Mouse (Mus musculus) intestine, embryonic 15.5 days (tissue): ENCODE data around the gene Prdx3. TPM values are rescaled to one million over a fixed set of nuclear protein-coding genes. Genes with fewer than 3 reads are reported as not detected.

ENCODE experiments used
- ATAC-seq: fragments of 200-750 bp; cut with Nextera tagmentation; 2 replicates; pipeline ENCODE4 v1.8.0; 2017; ENCODE audit warnings: moderate TSS enrichment, moderate library complexity
- H3K27ac ChIP-seq: fragments of 300-500 bp; sonication (generic); 2 replicates; pipeline ENCODE4 v1.5.1; 2015; ENCODE audit warnings: mild to moderate bottlenecking, inconsistent platforms
- H3K27me3 ChIP-seq: fragments of 300-500 bp; sonication (generic); replicated peaks from 2 replicates; pipeline ENCODE4 v1.6.1; 2015; ENCODE audit warnings: inconsistent platforms
- H3K36me3 ChIP-seq: fragments of 300-500 bp; sonication (generic); 2 replicates; pipeline ENCODE4 v1.6.1; 2015; ENCODE audit warnings: inconsistent platforms
- H3K4me1 ChIP-seq: fragments of 300-500 bp; sonication (generic); replicated peaks from 2 replicates; pipeline ENCODE4 v1.6.1; 2015; ENCODE audit warnings: inconsistent platforms
- H3K4me2 ChIP-seq: fragments of 300-500 bp; sonication (generic); replicated peaks from 2 replicates; pipeline ENCODE4 v1.6.1; 2015; ENCODE audit warnings: mild to moderate bottlenecking, inconsistent platforms
- H3K4me3 ChIP-seq: fragments of 300-500 bp; sonication (generic); replicated peaks from 2 replicates; pipeline ENCODE4 v1.5.1; 2015; ENCODE audit warnings: inconsistent platforms
- H3K9ac ChIP-seq: fragments of 300-500 bp; sonication (generic); 2 replicates; pipeline ENCODE4 v1.6.1; 2015; ENCODE audit warnings: inconsistent platforms
- H3K9me3 ChIP-seq: fragments of 300-500 bp; sonication (generic); 2 replicates; pipeline ENCODE4 v1.6.1; 2016; ENCODE audit warnings: inconsistent platforms
- WGBS: fragments of 180-500 bp; shearing (Covaris S2); methylation state at CpG from one replicate; pipeline ENCODE4 v1.1.7; 2015; 5-methylcytosine and 5-hydroxymethylcytosine counted together
- polyA plus RNA-seq: library from polyadenylated mRNA; unstranded; fragments of >200 nt; fragmentation: Nextera tagmentation; extraction: Ambion mirVana; gene quantifications from 2 replicates; pipeline ENCODE4 v1.2.1, GENCODE M21; 2015

Gene Prdx3
- 150 and 158 TPM in 2 replicates for polyA plus RNA-seq

DNA sequence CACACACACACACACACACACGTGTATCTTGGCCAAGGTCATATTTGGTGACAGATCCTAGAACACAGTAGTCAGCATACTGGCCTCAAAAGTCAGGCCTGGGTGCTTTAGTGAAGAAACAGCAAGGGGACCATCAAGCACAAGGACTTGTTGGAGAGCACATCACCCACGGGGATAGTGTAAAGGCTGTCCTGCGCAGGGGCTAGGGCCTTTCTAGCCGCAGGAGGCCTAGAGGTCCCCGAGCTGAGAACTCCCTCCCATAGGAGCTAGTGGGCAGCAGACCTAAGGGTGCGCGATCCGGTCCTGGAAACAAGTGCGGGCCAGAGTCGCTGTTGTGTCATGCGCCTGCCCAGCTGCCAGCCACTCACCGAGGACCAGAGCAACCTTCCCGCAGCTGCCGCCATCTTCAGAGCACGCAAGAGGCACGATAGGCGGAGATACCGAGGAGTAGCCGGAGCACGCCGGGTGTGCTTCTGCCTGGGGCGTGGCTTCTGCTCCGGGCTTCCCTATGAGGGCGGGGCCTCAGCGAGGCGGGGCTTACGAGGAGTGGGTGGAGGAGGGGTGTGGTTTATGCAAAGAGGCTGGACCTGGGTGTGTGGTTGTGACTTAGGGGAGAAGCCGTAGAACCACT is at the start of gene Prdx3:
Prdx3 (minus strand) TSS at position 493 of the 631 bp plus-strand sequence.
- H3K4me2 ChIP-seq: peak within 1 kb of the TSS; percentile 68
- peak within 1 kb of the TSS; percentile 61 for H3K9ac ChIP-seq
- peak; percentile 99 for ATAC-seq
- peak within 1 kb of the TSS; percentile 62 for H3K4me3 ChIP-seq
- under 1% methylated on average over 28 of the region's 28 CpGs for WGBS
- H3K27ac ChIP-seq: peak within 1 kb of the TSS; percentile 79
- H3K27me3 ChIP-seq: no peaks in the 10 kb centered on the region
- no peaks in the 10 kb centered on the region for H3K4me1 ChIP-seq
- peaks cover 3% of the 10 kb centered on the region; the same call in 1 of the 2 replicates for H3K36me3 ChIP-seq
- no peaks in the 10 kb centered on the region for H3K9me3 ChIP-seq

DNA sequence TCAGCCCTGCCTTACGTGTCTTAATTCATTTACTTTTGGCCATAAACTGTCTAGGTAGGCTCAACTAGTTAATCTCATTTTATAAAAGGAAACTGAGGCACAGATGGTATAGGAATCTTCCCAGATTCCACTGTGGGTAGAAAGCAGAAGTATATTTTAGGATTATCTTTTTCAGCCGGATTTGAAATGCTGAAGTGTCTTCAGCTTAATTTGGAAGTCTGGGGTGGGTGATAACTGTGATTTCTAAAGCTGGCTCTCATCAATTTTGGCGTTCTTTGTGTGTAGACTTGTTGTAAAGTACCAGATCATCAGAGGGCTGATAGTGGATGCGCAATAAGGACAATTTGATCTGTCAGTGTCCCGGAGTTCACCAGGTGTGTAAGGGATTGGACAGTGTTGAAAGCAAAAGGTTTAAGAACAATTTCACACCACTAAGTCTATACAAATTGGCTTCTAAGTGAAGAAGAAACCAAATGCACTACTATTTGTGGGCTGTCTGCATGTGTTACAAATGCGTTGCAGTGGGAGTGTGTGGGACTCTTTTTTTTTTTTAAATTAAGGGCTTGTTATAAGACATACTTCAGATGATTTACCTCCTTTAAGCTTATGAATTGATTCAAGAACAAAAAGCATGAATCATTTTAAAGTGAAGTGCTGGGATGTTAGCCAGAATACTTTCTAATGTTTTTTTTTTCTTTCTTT is 42.7 kb upstream of the Prdx3 start:
- H3K4me1 ChIP-seq: no peaks in the 10 kb centered on the region
- no peaks in the 10 kb centered on the region for H3K36me3 ChIP-seq
- WGBS: 87% methylated on average over 6 of the region's 6 CpGs
- H3K9me3 ChIP-seq: no peaks in the 10 kb centered on the region
- ATAC-seq: no peak
- H3K4me3 ChIP-seq: no peak overlapping the region
- H3K27ac ChIP-seq: no peak overlapping the region
- H3K27me3 ChIP-seq: no peaks in the 10 kb centered on the region
- H3K9ac ChIP-seq: no peak overlapping the region
- H3K4me2 ChIP-seq: no peak overlapping the region

DNA sequence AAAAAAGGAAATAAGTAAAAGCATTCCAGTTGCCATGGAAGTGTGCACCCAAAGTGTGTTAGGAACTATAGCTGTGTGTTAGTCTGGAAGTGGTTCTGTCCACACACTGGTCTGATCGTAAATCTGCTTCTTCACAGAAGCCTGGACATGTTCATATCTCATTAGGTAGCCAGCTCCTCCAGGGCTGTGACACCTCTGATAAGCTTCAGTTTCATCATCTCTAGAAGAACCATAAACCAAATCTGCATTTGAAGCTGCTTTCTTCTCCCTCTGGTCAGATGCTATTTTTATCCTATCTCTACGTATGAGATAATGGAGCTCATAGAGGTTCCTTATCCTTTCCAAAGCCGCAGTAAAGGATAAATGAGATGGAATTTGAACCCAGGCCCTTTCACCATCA is 41.5 kb upstream of the Prdx3 start:
- ATAC-seq: 0 out of 2 replicates have a peak, but pooled peaks have one; percentile 41
- Histone ChIP-seq H3K27ac (no peak overlapping the region), H3K27me3 (no peaks in the 10 kb centered on the region), H3K4me3 (no peak overlapping the region), H3K4me2 (no peak overlapping the region), H3K4me1 (no peaks in the 10 kb centered on the region), H3K9me3 (no peaks in the 10 kb centered on the region), H3K9ac (no peak overlapping the region), H3K36me3 (no peaks in the 10 kb centered on the region)
- 58% methylated on average over 3 of the region's 3 CpGs for WGBS

DNA sequence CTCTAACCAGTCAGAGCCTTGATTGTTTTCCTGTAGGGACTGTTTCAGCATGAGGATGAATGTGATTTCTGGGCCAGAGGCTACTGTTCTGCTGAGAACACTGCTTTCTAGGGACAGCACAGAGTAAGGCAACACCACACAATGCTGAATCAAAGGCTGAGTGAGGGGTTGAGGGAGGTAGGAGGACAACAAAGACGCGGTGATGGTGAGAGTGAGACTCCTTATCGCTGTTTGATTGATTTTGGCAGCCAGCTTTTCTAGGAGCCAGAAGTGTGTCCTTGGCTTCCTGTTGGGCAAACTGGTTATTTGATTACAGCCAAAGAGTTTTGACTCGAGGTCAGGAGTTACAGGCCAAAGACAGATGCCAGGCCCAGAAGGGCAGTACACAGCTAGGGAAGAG is 40.9 kb upstream of the Prdx3 start:
- no peak overlapping the region for H3K9ac ChIP-seq
- H3K4me3 ChIP-seq: no peak overlapping the region
- no peaks in the 10 kb centered on the region for H3K9me3 ChIP-seq
- no peak overlapping the region for H3K4me2 ChIP-seq
- H3K27ac ChIP-seq: no peak overlapping the region
- ATAC-seq: no peak
- H3K4me1 ChIP-seq: no peaks in the 10 kb centered on the region
- H3K27me3 ChIP-seq: no peaks in the 10 kb centered on the region
- 46% methylated on average over 4 of the region's 4 CpGs for whole genome bisulfite sequencing
- no peaks in the 10 kb centered on the region for H3K36me3 ChIP-seq

DNA sequence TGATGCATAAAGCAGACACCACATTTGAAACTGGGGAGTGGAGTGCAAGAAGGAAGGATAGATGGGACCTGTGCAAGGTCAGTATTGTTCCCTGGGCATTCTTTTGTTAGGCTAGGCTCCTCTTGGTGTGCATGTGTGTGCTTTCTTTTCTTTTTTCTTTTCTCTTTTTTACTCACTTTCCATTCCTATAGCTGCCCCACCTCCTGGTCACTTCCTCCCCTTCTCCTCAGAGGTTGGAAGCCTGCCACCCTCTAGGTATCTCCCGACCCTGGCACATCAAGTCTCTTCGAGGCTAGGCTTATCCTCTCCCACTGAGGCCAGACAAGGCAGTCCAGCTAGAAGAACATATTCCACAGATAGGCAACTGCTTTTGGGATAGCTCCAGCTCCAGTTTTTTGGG is 37.3 kb upstream of the Prdx3 start:
- H3K36me3 ChIP-seq: no peaks in the 10 kb centered on the region
- no peaks in the 10 kb centered on the region for H3K4me1 ChIP-seq
- no peaks in the 10 kb centered on the region for H3K9me3 ChIP-seq
- no peak overlapping the region for H3K4me2 ChIP-seq
- WGBS: 85% methylated on average over 2 of the region's 2 CpGs
- ATAC-seq: no peak
- no peak overlapping the region for H3K9ac ChIP-seq
- H3K27ac ChIP-seq: no peak overlapping the region
- H3K27me3 ChIP-seq: no peaks in the 10 kb centered on the region
- H3K4me3 ChIP-seq: no peak overlapping the region

DNA sequence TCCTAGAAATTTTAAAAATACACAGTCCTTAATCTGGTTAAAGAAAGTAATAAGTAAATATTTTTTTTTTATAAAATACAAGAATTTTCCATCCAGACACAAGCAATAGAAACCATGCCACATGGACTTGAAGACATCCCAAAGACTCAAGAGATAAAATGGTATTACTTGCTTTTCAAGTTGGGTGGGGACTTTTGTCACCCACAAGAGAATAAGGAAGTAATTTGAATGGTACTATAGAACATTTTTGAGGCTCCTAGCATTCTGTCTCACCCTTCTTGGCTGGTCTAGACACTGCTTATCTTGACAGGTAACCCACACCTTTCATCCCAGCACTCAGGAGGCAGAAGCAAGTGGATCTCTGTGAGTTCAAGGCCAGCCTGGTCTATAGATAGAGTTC is 35.9 kb upstream of the Prdx3 start:
- no peak overlapping the region for H3K4me2 ChIP-seq
- no peak overlapping the region for H3K4me3 ChIP-seq
- H3K9me3 ChIP-seq: no peaks in the 10 kb centered on the region
- H3K9ac ChIP-seq: no peak overlapping the region
- no peaks in the 10 kb centered on the region for H3K36me3 ChIP-seq
- H3K27me3 ChIP-seq: no peaks in the 10 kb centered on the region
- no peak overlapping the region for H3K27ac ChIP-seq
- ATAC-seq: no peak
- no peaks in the 10 kb centered on the region for H3K4me1 ChIP-seq

DNA sequence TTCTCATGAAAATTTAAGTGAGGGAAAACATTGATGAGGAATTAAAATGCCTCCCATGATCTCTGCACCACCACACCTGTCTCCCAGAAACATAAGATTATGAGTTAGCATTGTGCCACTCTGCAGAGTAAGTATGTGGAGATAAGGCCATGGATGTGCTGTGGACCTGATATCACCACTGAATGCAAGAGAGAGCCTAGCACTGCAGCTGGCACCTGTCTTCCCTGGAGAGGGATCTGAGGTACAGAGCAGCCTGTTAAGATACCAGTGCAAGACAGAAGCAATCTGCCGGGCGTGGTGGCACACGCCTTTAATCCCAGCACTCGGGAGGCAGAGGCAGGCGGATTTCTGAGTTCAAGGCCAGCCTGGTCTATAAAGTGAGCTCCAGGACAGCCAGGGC is 31.1 kb upstream of the Prdx3 start:
- Histone ChIP-seq H3K36me3 (no peaks in the 10 kb centered on the region), H3K27ac (no peak overlapping the region), H3K4me1 (no peaks in the 10 kb centered on the region), H3K9me3 (no peaks in the 10 kb centered on the region), H3K9ac (no peak overlapping the region), H3K27me3 (no peaks in the 10 kb centered on the region), H3K4me3 (no peak overlapping the region), H3K4me2 (no peak overlapping the region)
- 94% methylated on average over 5 of the region's 5 CpGs for WGBS
- no peak for ATAC-seq

DNA sequence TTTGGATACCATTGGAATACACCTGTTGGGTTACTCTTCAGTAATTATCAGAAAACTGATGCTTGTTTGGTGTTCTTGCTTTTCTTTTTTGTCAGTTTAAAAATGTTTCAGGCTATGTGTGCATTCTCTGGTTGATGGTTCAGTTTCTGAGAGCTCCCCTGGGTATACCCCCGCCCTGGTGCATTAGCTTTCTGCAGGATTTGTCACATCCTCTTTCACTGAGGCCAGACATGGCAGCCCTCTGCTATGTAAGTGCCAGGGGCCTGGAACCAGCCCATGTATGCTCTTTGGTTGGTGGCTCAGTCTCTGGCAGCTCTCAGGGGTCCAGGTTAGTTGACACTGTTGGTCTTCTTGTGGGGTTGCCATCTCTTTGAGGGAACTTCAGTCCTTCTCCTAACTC is 29.6 kb upstream of the Prdx3 start:
- Histone ChIP-seq H3K4me3 (no peak overlapping the region), H3K9me3 (no peaks in the 10 kb centered on the region), H3K4me2 (no peak overlapping the region), H3K27me3 (no peaks in the 10 kb centered on the region), H3K9ac (no peak overlapping the region), H3K36me3 (no peaks in the 10 kb centered on the region), H3K4me1 (no peaks in the 10 kb centered on the region), H3K27ac (no peak overlapping the region)
- 91% methylated on average over 1 of the region's 1 CpGs for WGBS
- ATAC-seq: no peak

DNA sequence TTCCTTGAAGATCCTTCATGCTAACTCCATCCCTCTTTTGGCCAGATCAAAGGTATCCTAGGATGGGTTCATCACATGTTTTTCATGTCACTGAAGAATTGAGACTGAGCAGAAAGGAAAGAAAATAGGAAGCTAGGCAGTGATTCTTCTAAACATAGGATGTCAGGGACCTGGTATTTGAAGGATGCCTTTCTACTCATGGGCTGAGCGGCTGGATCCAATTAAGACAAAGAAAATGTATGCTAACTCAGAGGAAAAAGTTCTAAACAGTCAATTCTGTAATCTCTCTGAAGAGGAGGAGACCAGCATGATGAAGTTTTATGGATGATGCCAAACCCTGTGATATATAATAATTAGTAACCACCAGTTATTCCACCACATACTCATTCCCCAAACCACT is 28.8 kb upstream of the Prdx3 start:
- no peak overlapping the region for H3K27ac ChIP-seq
- H3K9ac ChIP-seq: no peak overlapping the region
- no peaks in the 10 kb centered on the region for H3K4me1 ChIP-seq
- no peak for ATAC-seq
- H3K9me3 ChIP-seq: no peaks in the 10 kb centered on the region
- no peak overlapping the region for H3K4me2 ChIP-seq
- WGBS: 66% methylated on average over 1 of the region's 1 CpGs
- no peak overlapping the region for H3K4me3 ChIP-seq
- no peaks in the 10 kb centered on the region for H3K36me3 ChIP-seq
- H3K27me3 ChIP-seq: no peaks in the 10 kb centered on the region

DNA sequence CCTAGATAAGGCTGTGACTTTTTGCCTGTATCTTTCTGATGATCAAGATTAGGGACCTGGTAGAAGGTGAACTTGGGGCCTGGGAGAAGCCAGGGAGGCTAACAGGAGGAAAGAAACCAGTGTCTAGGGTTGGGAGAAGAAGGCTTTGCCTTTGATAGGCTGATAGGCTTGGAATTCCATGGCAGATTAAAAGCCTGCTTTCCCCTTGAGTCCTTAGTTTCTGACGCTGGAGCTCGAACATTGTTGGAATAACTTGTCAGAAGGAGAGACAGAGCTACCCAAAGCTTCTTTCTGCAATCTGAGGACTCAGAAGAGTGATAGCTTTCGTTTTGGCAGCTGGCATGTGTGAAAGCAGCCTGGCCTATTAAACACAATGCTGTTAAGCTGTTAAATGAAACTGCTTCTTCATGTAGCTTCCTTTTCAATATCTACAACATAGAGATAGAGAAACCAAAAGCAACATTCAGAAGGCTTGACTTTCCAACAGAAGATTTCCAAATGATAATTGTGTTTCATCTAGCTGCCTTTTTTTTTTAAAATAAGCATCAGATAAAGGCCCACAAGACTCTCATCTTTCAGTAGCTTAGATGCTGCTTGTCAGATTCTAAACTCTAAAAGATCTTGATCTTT is 21.0 kb upstream of the Prdx3 start:
- Histone ChIP-seq H3K36me3 (no peaks in the 10 kb centered on the region), H3K9ac (no peak overlapping the region), H3K27ac (no peak overlapping the region), H3K4me3 (no peak overlapping the region), H3K4me2 (no peak overlapping the region), H3K27me3 (no peaks in the 10 kb centered on the region), H3K4me1 (no peaks in the 10 kb centered on the region; the same call in 1 of the 2 replicates), H3K9me3 (no peaks in the 10 kb centered on the region)
- WGBS: 32% methylated on average over 3 of the region's 3 CpGs
- no peak for ATAC-seq

DNA sequence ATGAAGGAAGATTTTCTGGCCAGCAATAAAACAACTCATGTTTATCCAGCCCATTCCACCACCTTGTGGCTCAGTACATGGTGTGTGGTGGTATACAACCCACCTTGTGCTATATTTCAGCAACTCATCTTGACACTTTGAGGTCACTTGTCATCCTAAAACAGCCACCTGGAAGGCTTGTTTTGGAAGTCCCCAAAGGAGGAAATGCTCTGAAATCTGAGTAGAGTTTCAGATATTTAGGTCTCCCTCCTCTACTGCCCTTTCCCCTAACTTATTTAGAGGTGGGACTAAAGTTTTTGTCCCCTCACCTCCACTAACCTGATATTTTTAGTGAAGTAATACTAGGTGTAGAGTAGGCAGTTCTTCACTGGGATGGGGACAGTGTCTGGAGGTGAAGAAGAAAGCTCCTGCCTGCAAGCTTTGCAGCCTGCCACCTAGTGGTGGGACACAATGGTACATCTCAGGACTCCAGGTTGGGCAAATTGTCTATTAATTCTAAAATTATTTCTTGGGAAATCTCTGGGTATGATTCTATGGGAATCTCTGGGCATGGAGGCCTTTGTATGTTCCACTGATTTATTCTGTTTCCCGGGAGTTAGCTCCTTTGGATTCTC is 17.7 kb upstream of the Prdx3 start:
- peak overlapping the region; percentile 91 for H3K4me2 ChIP-seq

DNA sequence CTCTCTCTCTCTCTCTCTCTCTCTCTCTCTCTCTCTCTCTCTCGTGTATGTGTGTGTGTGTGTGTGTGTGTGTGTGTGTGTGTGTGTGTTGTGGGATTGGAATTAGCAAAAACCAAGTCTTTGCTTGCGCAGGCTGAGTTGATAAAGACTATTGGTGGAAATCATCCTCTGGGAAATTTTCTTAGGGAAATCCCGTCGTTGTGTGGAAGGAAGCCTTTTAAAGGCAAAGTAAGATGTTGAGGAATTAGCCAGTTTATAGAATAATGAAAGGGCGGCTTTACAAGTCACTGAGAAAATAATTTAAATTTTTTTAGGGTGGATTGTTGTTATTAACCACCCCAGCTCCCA is 16.7 kb upstream of the Prdx3 start:
- WGBS: 17% methylated on average over 5 of the region's 5 CpGs
- Histone ChIP-seq H3K9me3 (no peaks in the 10 kb centered on the region), H3K27me3 (no peaks in the 10 kb centered on the region), H3K4me3 (peak overlapping the region; percentile 78), H3K27ac (no peak overlapping the region), H3K4me1 (no peaks in the 10 kb centered on the region; the same call in 1 of the 2 replicates), H3K4me2 (peak overlapping the region; percentile 91), H3K36me3 (no peaks in the 10 kb centered on the region), H3K9ac (no peak overlapping the region)
- no peak for ATAC-seq

More for the DNA sequence above, 17.7 kb upstream of the Prdx3 start:
- H3K9ac ChIP-seq: no peak overlapping the region
- no peaks in the 10 kb centered on the region for H3K9me3 ChIP-seq
- ATAC-seq: no peak
- H3K27ac ChIP-seq: no peak overlapping the region
- H3K4me1 ChIP-seq: no peaks in the 10 kb centered on the region; the same call in 1 of the 2 replicates
- H3K36me3 ChIP-seq: no peaks in the 10 kb centered on the region
- no peaks in the 10 kb centered on the region for H3K27me3 ChIP-seq
- H3K4me3 ChIP-seq: no peak overlapping the region; the same call in 1 of the 2 replicates
- 37% methylated on average over 1 of the region's 1 CpGs for WGBS
